Mouse (Mus musculus): ENCODE data around the gene Grn.
"Not testable (repeated sequence)": the region's sequence is repeated elsewhere in the genome, so short reads cannot be mapped to it uniquely, and the experiment has no call there.

Grn gene

GRCm38 (mm10) chr11:102430121-102431017, at the start of gene Grn:
Grn (plus strand) TSS chr11:102430315.
- peak; percentile 90 to 92 for DNase-seq

GRCm38 (mm10) chr11:102381341-102382100, 48.6 kb upstream of the Grn start:
- no peak for DNase-seq

GRCm38 (mm10) chr11:102382794-102383193, 47.3 kb upstream of the Grn start:
- DNase-seq: no peak

- peak in 1 of 2 experiments; percentile 43 for DNase-seq
Observed at GRCm38 (mm10) chr11:102383365-102384136, 46.6 kb upstream of the Grn start.

- DNase-seq: peak in 1 of 2 experiments; percentile 37
Observed at GRCm38 (mm10) chr11:102384418-102384817, 45.7 kb upstream of the Grn start.

GRCm38 (mm10) chr11:102385075-102385474, 45.0 kb upstream of the Grn start:
- DNase-seq: no peak

- DNase-seq: no peak
Observed at GRCm38 (mm10) chr11:102386121-102386520, 44.0 kb upstream of the Grn start.

GRCm38 (mm10) chr11:102389436-102389835, 40.7 kb upstream of the Grn start:
- DNase-seq: not testable (repeated sequence)

GRCm38 (mm10) chr11:102392441-102393237, 37.5 kb upstream of the Grn start:
- no peak for DNase-seq

GRCm38 (mm10) chr11:102393238-102393634, 36.9 kb upstream of the Grn start, which contains the start of gene Rundc3a:
Rundc3a (plus strand) TSS chr11:102393403.
- peak; percentile 99 to 100 for DNase-seq

GRCm38 (mm10) chr11:102393719-102394420, 36.2 kb upstream of the Grn start:
- DNase-seq: peak; percentile 77 to 84

- DNase-seq: peak; percentile 59 to 69
Observed at GRCm38 (mm10) chr11:102394421-102395124, 35.5 kb upstream of the Grn start.

GRCm38 (mm10) chr11:102395250-102395649, 34.9 kb upstream of the Grn start:
- DNase-seq: peak; percentile 65 to 67

- DNase-seq: peak in 1 of 2 experiments; percentile 40
Observed at GRCm38 (mm10) chr11:102396263-102396662, 33.9 kb upstream of the Grn start.

- DNase-seq: peak; percentile 48 to 50
Observed at GRCm38 (mm10) chr11:102396671-102397141, 33.4 kb upstream of the Grn start.

GRCm38 (mm10) chr11:102398007-102398825, 31.9 kb upstream of the Grn start:
- DNase-seq: peak; percentile 75 to 78

- peak; percentile 36 to 37 for DNase-seq
Observed at GRCm38 (mm10) chr11:102399107-102399506, 31.0 kb upstream of the Grn start.

GRCm38 (mm10) chr11:102399610-102400072, 30.5 kb upstream of the Grn start:
- DNase-seq: peak; percentile 33 to 40

GRCm38 (mm10) chr11:102400513-102401084, 29.5 kb upstream of the Grn start:
- peak; percentile 15 to 33 for DNase-seq

Data from cerebellum, postnatal 14 days (tissue).